Mouse (Mus musculus) leukemia stem cell, adult 10-12 weeks (primary cell): ENCODE data around the gene Frg2f1. TPM values are rescaled to one million over a fixed set of nuclear protein-coding genes. Genes with fewer than 3 reads are reported as not detected.

Experiments
- polyA plus RNA-seq: library from polyadenylated mRNA; stranded (reverse); fragments of >175 nt; gene quantifications from 2 replicates; pipeline ENCODE4 v1.2.3, GENCODE M21; 2012; ENCODE audit warnings: low replicate concordance

The Frg2f1 gene
- polyA plus RNA-seq: 7.2 and 16.8 TPM in 2 replicates

GRCm38 (mm10) chr4:119539031-119539824 is at the start of gene Frg2f1:
TSS of gene Frg2f1 (minus strand) at chr4:119539529.

GRCm38 (mm10) chr4:119536615-119537014 is 2.7 kb downstream of the Frg2f1 start, which contains the start of gene Foxj3:
TSS of gene Foxj3 (plus strand) at chr4:119537004.

GRCm38 (mm10) chr4:119492291-119492932 is 46.9 kb downstream of the Frg2f1 start, which contains the start of gene Rimkla:
TSS of gene Rimkla (minus strand) at chr4:119492628.

Other genes starting within 250 kb of the Frg2f1 start
- 2,013 and 2,112 TPM in 2 replicates for gene Ybx1, start 244.9 kb downstream of the Frg2f1 start, polyA plus RNA-seq
- gene Ppih, start 219.0 kb downstream of the Frg2f1 start, polyA plus RNA-seq: 0.88 and 2.1 TPM in 2 replicates
- gene Ccdc30, start 124.0 kb downstream of the Frg2f1 start, polyA plus RNA-seq: not detected in 2 replicates
- gene Ppcs, start 117.1 kb downstream of the Frg2f1 start, polyA plus RNA-seq: 8.1 and 11.0 TPM in 2 replicates
- gene Zmynd12, start 116.7 kb downstream of the Frg2f1 start, polyA plus RNA-seq: not detected in 2 replicates
- not detected in 2 replicates for gene Rimkla, start 46.9 kb downstream of the Frg2f1 start, polyA plus RNA-seq
- 14.0 and 16.6 TPM in 2 replicates for gene Foxj3, start 2.5 kb downstream of the Frg2f1 start, polyA plus RNA-seq
- not detected in 2 replicates for gene Guca2a, start 98.2 kb upstream of the Frg2f1 start, polyA plus RNA-seq
- not detected in 2 replicates for gene Guca2b, start 119.4 kb upstream of the Frg2f1 start, polyA plus RNA-seq
- gene Hivep3, start 194.3 kb upstream of the Frg2f1 start, polyA plus RNA-seq: 4.7 and 4.9 TPM in 2 replicates